8 mouse cellular contexts compared by ENCODE assay signal in genomic region chr3:58785863-58786262, GRCm38 (mm10). TPM values are rescaled to one million over a fixed set of nuclear protein-coding genes. Genes with fewer than 3 reads are reported as not detected.
DNase-seq lines count a peak whose midpoint lies in the region; ATAC-seq lines count a peak whose summit lies in the region.

No protein-coding gene starts in this region.

- peak; percentile 56 for ATAC-seq in monocyte, adult 5-6 weeks (replicated peaks; ENCODE audit: insufficient number of reproducible peaks, low FRiP score, low TSS enrichment, poor library complexity, severe bottlenecking)

- peak; percentile 74 to 75 for DNase-seq in B cell, adult 2 months
- DNase-seq in NIH3T3 (ENCODE audit: low read depth), result peak; percentile 82
- peak; percentile 93 for DNase-seq in cerebellum, postnatal 14 days
- DNase-seq in gastrocnemius, adult 18-20 months (ENCODE audit: low spot score), result peak; percentile 54
- DNase-seq in kidney, adult 9 months, result peak; percentile 71
- DNase-seq in liver, result peak; percentile 43
- peak; percentile 45 for DNase-seq in thymus, postnatal 14 days

RNA-seq across cellular contexts. Expression of gene Mindy4b-ps, which starts 36.2 kb away (rescaled TPM):
- not detected for total RNA-seq in gastrocnemius, adult 18-20 months (2021)
- not detected in 3 replicates for total RNA-seq in monocyte, adult 5-6 weeks (2017)

Comparison
In these comparisons a context has a peak if more than half of its experiments do, and no peak if none do; other contexts are left out.
1. Peak in every context shown above with its lines: DNase-seq and ATAC-seq.
2. DNase-seq: peak in every context shown above with its lines; median percentile 93 in cerebellum, postnatal 14 days; 82 in NIH3T3; 74 in B cell, adult 2 months; 71 in kidney, adult 9 months; 54 in gastrocnemius, adult 18-20 months; 45 in thymus, postnatal 14 days; 43 in liver.